Mouse (Mus musculus) adrenal gland, adult 8-10 months (tissue): ENCODE data around the gene Lrrfip1. TPM values are rescaled to one million over a fixed set of nuclear protein-coding genes. Genes with fewer than 3 reads are reported as not detected.

Experiments
- DNase-seq: peaks from one replicate; pipeline ENCODE4 v3.0.0; 2022
- total RNA-seq, 4 experiments: library from RNA; stranded (reverse); gene quantifications; 2 replicates each; pipeline ENCODE4 v1.2.4; 2022

Gene Lrrfip1
- total RNA-seq, 4 experiments from 2014 or later: 50.3 to 77.4 (median 59.8) TPM

DNA sequence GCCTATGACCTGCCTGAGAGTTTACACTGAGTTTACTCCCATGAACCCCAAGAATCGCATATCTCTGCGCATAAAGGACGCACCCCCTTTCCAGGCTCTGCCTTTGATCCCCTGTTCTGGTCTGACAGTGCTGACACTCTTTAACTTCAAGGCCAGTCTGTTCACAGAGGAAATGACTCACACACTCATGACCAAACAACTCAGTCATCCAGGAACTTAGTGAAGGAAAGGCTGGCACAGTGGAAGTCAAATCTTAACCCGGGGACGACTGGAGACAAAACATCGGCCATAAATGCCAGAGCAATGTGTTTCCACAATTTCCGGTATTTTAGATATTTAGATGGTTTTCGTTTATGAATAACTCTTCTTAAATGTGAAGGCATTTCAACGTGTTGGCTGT lies 25.4 kb downstream of the Lrrfip1 start:
- DNase-seq: peak; percentile 67

DNA sequence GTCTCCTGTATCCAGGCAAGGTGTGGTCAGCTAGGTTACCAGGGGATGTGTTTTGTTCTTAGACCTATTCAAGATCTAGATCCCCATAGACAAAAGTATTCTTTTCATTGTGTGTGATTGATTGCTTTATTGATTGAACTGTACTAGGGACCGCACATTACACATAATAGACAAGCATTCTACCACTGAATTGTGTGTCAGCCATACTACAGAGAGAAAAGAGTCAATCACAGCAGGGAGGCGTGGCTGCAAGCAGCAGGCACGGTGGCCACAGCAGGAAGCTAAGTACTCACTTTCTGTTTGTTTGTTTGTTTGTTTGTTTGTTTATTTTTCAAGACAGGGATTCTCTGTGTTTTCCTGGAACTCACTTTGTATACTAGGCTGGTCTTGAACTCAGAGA lies 25.9 kb downstream of the Lrrfip1 start:
- no peak for DNase-seq

DNA sequence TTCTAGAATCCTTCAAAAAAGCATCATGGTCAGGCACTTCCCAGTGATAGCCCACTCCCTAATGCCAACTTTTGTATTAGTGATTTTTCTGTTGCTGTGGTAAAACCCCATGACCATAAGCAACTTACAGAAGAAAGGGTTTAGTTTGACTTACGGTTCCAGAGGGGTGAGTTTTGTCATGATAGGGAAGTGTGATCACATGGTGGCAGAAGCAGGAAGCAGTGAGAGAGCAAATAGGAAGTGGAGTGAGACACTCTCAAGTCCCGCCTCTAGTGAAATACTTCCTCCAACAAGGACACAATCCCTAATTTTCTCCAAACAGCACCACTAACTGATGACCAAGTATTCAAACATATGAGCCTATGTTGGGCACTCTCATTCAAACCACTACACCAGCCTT lies 28.4 kb downstream of the Lrrfip1 start:
- no peak for DNase-seq

DNA sequence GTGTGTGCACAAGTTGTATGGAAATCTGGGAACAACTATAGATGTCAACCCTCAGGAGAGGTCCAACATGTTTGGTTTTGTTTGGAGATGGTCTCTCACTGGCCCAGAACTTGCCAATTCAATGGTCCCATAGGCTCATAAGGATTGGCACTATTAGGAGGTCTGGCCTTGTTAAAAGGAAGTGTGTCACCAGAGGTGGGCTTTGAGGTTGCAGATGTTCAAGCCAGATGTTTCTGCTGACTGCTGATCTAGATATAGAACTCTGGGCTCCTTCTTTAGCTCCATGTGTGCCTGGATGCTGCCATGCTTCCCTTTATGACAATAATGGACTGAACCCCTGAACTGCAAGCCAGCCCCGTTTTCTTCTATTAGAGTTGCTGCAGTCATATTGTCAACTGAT lies 31.8 kb downstream of the Lrrfip1 start:
- no peak for DNase-seq

DNA sequence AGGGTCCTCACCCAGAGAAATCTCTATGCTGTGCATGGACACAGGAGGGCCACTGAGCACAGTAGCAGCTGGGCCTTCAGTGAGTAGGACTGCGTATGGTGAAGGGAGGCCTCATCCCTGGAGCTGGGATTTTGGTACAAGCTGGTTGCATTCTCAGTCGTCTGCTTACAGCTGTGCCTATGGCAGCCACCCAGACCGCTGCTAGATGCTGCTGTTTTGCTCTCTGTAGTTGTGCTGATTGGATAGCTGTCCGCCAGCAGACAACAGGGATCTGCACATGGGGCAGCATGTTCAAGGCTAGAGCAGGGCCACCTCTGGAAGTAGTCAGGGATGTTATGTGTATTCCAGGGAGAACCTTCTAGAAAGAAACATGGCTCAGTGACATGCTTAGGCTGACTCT lies 33.0 kb downstream of the Lrrfip1 start:
- no peak for DNase-seq

DNA sequence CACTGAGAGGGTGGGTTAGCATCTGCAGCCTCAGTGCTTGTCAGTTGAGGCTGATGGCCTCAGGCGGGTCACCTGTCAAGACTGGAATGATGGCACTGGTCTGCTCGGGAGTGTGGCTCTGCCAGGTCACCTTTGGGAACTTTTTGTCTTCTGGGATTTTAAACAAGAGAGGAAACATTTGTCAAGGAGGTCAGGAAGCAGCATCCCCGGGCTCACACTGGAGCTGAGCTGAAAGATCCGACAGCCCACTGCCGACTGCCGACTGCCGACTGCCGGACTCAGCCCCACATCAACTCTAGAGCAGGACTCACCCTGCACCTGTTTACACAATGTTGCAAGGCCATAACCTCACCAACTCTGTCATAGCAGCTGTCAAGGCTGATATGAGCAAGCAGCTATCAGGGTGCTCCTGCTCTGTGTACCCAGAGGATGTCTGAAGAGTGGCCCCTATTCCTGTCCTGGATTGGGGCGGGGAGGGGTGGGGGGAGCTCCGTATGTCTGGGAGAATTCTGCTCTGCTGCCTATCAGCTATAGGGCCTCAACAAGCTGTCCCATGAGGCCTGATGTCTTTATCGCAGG lies 33.9 kb downstream of the Lrrfip1 start:
- DNase-seq: no peak

DNA sequence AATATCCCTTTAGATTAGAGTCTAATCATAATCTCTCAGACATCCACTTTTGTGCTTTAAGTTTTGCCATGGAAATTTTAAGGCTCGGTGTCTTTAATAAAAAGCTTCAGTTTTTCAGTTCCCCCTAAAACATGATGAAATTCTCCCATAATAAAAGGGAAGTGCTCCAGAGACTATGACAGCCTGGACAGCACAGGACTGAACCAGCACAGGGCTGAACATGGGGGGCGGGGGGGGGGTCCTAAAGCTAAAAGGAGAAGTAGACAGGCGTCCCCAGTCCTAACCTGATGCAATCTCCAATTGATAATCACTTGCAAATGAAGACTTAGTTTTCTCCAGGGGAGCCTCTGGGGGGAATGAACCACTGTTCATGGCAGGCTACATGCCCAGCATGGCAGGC lies 36.0 kb downstream of the Lrrfip1 start:
- no peak for DNase-seq

DNA sequence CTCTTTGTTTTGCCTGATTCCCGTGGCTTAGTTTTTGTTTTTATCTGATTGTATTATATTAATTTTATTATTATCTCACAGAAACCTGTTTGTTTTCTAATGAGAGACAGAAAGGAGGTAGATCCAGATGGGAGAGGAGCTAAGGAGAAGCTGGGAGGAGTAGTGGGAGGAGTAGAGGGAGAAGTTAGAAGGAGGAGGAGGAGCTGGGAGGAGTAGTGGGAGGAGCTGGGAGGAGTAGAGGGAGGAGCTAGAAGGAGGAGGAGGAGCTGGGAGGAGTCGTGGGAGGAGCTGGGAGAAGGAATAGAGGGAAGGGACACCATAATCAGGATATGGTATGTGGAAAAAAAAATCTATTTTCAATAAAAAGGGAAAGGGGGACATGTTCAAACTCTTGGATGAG lies 36.7 kb downstream of the Lrrfip1 start:
- DNase-seq: no peak

DNA sequence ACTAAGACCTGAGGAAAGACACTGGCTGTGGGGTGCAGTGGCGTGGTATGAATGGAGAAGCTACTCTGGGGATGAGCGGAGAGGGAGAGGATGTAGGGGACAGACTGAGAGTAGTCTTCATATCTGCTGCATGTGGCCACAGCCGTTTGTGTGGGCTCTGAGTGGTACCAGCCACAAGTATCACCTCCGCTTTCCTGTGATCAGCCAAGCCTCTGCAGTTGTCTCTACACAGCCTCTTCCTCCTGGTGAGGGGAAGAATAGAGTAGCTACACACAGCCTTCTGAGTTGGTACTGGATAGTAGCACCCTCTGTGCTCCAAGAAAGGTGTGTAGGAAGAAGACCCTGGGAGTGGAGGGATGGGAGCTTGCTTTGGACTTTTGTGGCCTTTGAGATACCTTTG lies 38.7 kb downstream of the Lrrfip1 start:
- no peak for DNase-seq

DNA sequence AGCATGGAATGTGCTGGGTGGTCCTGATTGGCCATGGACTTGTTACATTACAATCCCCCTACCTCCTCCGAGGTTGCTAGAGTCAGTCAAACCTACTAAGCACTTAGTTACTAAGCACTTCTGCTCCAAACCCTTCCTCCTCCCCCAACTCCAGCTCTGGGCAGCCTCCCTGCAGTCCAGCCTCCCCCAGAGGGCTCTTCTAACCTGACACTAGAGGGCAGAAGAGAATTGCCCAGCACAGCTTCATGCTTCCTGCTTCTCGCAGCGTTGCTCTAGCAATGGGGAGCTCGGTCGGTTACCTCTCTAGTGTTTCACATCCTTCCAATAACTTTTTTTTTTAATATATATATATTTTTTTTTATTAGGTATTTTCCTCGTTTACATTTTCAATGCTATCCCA lies 39.5 kb downstream of the Lrrfip1 start:
- DNase-seq: no peak

DNA sequence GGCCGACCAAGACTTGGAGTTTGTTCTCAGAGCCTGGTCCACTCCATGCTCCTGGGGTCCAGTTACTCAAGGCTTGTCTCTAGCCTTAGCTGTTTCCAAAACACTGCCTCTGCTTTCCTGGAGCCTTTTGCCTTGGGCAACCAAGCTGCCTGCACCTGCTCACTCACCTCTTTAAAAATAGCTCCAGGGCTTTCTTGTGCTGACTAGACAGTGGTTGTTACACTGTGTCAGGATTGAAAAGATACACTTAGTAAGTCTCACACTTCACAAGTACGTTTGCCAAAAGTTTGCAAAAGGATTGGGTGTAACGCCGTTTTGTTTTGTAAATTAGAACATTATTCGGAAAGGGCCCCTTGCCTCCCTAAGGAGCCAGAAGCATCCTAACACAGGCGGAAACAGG lies 40.0 kb downstream of the Lrrfip1 start:
- no peak for DNase-seq

DNA sequence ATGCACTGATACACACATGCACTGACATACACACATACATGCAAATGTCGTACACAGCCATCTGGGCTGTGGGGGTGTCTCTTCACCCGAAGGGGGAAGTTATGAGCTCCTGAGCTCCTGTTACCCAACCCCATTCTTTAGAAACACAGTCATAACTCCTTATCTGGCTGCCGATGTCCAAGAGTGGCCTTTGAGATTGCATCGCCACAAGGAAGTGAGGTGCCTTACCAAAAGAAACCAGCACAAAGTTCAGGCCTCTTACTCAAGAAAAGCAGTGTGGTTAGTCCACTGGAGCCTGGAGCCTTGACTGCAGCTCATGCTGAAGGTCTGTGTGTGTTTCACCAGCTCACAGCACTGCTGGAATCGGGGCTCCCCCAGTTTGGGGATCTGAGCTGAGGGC lies 43.1 kb downstream of the Lrrfip1 start:
- no peak for DNase-seq

DNA sequence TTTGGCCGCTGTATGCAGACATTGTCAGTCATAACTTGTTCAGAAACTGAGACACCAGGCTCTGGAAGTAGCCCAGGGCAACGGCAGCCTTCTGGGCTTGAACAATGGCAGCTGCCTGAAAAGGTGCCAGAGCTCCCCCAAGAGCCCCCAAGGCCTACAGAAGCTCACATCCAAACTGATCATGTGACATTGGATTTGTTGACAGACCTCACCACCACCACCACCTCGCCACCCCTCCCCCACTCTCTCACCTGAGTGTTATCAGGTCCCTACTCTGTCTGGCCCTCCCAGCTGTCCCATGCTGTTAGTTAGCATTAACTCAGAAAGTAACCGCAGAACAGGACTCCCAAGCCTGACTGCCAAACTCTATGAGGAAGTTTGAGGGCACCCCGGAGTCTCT lies 44.7 kb downstream of the Lrrfip1 start:
- no peak for DNase-seq

DNA sequence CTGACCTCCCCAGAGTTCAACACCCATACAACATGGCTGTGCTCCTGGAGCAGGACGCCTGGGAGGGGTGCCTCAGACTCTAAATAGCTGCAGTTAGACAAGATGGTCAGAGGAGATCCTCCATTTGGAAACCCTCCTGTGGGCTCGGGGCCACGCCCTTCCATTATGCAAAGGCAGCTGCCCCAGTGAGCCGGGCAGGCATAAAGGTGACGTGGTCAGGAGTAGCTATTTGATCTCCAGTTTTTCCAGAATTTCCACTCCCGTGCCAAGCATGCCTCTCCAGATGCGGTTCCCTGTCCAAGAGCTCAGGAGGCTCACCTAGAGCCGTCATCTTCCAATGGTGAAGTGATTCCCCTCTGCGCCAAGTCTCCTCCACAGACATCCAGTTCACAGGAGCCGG lies 45.6 kb downstream of the Lrrfip1 start:
- DNase-seq: no peak

DNA sequence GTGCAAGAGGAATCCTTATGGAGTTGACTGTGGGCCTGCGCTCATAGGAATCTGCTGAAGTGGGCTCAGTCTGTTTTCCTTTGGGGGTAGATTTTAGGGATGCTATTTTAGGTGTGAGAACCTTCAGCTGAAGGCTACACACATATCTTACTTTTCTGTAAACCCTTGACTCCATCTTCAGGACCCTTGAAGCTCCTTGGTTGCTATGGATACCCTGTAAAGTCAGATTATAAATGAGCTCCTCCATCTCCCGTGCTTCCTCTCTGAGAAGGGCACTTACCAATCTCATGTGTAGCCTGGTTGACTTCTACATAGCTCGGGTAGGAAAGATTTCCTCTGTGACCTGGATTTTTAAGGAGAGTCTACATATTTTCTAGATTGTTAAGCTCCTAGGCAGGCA lies 46.1 kb downstream of the Lrrfip1 start:
- DNase-seq: no peak

DNA sequence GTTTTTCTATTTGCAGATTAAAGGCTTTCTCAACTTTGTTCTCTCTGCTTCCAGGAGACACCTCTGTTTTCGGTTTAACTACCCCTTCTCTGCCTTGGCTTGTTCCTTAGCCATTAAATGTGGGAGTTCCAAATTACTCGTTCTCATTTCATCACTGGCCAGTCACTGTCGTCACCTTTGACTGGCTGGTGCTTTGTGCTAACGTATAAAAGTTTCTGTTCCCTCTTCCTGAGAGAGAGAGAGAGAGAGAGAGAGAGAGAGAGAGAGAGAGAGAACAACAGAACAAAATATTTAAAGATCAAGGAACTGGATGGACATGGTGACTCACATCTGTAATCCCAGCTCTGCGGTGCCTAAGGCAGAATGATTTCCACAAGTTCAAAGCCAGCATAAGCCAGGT lies 47.7 kb downstream of the Lrrfip1 start:
- DNase-seq: no peak

DNA sequence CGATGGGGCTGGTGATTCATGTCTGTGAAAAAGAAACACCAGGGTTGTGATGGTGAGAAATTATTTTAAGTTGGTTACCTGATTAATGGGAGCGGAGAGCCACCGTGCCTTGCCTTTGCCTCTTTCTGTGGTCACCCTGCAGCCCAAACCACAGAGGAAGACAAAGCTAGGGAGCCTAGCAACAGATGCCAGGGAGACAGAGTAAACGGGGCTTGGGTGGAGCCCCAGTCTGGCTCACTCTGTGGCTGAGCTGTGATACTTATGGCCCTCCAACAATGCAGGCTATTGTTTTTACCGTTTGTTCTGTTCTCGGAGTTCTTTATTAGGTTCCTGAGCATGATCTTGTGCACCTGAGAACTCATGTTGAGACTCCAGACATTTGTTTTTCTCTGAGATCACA lies 50.8 kb downstream of the Lrrfip1 start:
- DNase-seq: no peak

DNA sequence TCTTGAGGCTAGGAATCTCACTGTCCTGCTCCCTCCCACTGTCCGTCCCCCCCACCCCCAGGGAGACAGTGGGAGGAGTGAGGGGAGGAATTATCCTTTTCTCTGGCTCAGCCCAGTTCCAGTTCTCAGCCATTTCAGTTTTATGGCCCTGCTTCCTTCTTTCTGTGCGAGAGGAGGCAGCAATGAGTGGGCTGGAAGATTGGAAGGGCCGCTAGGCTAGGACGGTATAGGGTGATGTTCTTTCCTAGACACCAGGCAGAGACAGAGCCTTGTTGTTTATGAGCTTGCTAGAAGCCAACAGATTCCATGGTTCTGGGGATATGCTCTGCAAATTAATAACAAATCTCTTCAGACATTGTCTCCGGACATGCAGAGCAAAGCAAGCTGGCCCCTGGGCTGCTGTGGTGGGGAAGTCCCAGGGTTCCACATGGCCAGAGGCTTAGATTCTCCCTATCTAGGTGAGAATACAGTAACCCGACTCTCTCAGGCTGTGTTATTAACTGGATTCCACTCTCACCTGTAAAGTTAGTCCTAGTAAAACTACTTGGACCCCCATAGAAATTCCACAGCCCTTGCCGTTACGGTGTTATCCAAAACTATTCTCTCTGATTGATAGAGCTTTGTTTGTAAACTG lies 53.0 kb downstream of the Lrrfip1 start:
- DNase-seq: no peak

DNA sequence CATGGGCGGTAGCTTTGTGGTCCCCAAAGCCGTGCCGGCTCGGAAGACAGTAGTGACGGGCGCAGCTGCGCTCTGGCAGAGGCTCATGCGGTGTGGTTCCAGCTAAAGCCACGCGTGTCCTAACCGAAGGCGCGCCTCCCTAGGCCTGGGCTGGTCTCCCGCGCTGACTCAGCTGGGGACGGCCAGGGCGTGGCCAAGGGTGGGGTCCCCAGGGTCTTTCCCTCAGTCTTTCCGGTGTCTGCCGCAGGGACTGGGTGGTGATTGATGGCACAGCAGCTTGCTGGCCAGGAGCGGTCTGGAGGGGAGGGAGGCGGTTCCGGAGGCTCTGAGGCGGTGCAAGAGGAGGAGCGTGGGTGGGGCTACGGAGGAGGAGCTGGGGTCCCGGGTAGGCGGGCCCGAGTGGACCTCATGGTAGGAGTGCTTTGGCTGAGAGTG lies 54.2 kb downstream of the Lrrfip1 start:
- DNase-seq: peak; percentile 97

DNA sequence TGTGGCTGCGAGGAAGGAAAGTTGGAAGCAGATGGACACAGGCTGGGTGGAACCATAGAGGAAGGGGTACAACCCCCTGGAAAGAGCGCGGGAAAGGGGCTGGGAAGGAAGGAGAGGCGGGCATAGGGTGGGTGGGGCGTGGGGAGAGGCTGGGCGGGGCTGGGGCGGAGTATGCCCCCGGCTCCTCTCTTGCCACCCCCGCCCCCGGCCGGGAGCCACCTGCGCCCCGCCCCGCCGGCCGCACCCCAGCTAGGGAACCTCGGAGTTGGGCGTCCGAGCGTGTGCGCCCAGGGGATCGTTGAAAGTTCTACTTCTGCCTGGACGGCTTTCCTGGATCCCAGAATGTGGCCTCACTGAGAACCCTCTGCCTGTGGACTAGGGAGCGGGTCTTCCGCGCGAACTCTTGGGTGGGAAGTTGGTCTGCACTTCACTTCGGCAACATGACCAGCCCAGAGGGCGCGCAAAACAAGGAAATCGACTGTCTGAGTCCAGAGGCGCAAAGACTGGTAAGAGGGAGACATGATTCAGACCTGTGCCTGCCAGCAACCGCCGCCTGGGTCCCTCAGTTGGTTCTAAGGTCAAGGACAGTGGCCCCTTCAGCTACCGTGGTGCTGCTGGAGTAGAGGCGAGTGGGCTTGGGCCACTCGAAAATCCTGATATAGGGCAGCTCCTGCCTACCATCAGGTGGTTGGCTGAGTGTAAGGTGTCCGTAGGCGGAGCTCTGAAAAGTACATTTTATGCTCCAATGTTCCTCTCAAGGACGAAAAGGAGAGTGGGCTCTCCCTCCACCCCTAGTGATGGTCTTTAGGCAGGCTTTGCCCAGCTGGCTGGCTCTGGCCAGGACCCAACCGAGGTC lies 54.9 kb downstream of the Lrrfip1 start:
- DNase-seq: peak; percentile 68

DNA sequence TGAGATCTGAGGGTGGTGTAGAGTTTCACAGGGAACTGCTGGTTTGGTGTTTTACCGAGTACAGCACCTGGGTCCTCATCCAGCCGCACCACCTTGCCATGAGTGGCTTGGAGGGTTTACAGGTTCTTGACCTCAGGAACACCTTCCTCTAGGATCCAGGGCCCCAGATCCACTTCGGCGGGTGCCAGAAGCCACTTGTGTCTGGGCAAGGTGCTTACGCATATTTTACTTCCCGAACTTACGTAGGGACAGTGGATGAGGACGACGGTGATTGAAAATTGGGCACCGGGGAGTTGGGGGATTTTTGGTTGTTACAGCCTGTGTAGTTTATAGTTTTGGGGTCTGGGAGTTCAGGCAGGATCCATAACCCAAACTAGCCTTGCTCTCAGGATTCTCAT lies 55.5 kb downstream of the Lrrfip1 start:
- no peak for DNase-seq

DNA sequence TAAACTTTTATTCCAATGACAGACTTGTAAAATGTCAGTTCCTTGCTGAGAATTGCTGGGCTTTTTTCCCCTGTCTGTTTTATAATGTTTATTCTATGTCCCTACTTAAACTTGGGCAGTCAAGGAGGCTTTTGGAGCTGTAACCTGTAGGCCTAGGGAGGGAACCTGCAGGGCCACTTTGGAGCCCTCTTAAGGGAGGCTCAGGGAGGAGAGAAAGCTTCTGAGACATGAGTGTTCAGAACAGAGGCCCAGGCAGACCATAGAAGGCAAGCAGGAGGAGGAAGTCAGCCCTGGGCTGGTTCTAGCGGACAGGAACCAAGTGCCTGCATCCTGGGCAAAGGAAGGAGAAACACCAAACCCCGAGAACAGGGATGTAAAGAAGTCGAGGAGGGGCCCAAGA lies 56.3 kb downstream of the Lrrfip1 start:
- DNase-seq: no peak

DNA sequence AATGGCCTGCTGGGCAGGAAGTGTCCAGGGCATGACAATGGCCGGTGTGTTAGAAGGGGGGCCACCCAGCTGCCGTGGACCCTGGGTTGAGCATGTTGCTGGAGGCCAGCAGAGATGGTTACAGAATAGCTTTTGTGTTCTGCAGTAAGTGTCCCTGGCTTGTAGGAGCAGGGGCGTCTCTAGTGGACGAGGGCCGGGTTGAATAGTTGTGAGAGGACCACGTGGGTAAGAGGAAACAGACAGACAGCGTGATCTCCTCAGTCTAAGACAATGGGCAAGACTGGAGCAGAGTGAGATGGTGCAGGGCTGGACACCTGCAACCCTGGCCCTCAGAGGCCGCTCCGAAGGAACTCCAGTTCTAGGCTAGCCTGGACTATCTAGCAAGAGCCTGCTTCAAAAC lies 57.2 kb downstream of the Lrrfip1 start:
- DNase-seq: no peak

DNA sequence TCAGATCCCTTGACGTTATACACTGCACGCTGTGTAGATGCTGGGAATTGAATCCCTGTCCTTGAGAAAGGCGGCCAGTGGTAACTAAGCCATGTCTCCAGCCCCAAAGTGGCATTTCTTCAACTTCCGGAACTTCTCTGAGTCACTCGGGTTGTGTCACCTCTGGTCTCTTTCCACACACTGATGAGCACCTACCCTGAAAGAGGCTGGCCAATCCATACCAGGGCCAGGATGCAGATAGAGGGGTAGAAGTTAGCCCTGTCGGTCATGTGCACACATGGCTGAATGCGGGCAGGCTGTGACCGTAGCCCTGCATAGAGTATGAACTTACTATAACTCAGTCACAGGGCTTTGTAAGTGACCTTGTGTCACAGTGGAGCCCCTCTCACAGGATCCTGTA lies 57.9 kb downstream of the Lrrfip1 start:
- peak; percentile 67 for DNase-seq
